ENCODE assay signal across 8 mouse cellular contexts in genomic region chr7:99267897-99268505, GRCm38 (mm10). TPM values are rescaled to one million over a fixed set of nuclear protein-coding genes. Genes with fewer than 3 reads are reported as not detected.
A peak's percentile ranks its signal among the peaks of the same experiment; 100 is the strongest.
DNase-seq lines count a peak whose midpoint lies in the region; ATAC-seq lines count a peak whose summit lies in the region.

No protein-coding gene starts in this region.

- peak; percentile 31; the same call in 1 of the 2 replicates for ATAC-seq in common myeloid progenitor, adult 5-6 weeks (replicated peaks; ENCODE audit: low read depth, poor library complexity, severe bottlenecking)
- peak; percentile 63; the same call in 1 of the 2 replicates for ATAC-seq in stomach, embryonic 15.5 days (ENCODE audit: insufficient read depth, low FRiP score, low read depth)

- H3K4me2 ChIP-seq in stomach, embryonic 15.5 days: peak overlapping the region; percentile 94

- no peak overlapping the region for H3K27ac ChIP-seq in stomach, embryonic 15.5 days

- peaks cover 59% of the 10 kb centered on the region for H3K27me3 ChIP-seq in stomach, embryonic 15.5 days (replicated peaks)

- peak; percentile 80 for DNase-seq in layer of hippocampus, adult 11-12 months (ENCODE audit: low spot score)
- no peak for DNase-seq in layer of hippocampus, adult 9-10 months (ENCODE audit: low spot score)
- DNase-seq in gastrocnemius, adult 8-10 months (ENCODE audit: low spot score in 2 of 2): peak; percentile 26 to 42
- peak; percentile 79 for DNase-seq in induced T-regulatory cell, adult 2 months (ENCODE audit: low read depth)
- peak; percentile 80 to 90 for DNase-seq in left cerebral cortex, postnatal 10 days (ENCODE audit: extremely low spot score in 1 of 2, low spot score in 2 of 2)
- DNase-seq in mesoderm, embryonic 11.5 days (ENCODE audit: low read depth, low spot score): peak; percentile 87

- H3K36me3 ChIP-seq in stomach, embryonic 15.5 days: no peaks in the 10 kb centered on the region

- H3K4me1 ChIP-seq in stomach, embryonic 15.5 days: peaks cover 26% of the 10 kb centered on the region

- under 1% methylated on average over 59 of the region's 59 CpGs for WGBS in stomach, embryonic 15.5 days

- peak overlapping the region; percentile 49 for H3K4me3 ChIP-seq in stomach, embryonic 15.5 days (replicated peaks)

- intact Hi-C loops in left cerebral cortex, postnatal 10 days (cut with DNase I): loop anchor here (5.0 kb wide), 1 partner anchor 99 kb away; no protein-coding TSS in a partner anchor

- H3K9ac ChIP-seq in stomach, embryonic 15.5 days: no peak overlapping the region

- H3K9me3 ChIP-seq in stomach, embryonic 15.5 days: no peaks in the 10 kb centered on the region

RNA-seq across cellular contexts. Expression of gene Map6, which starts 0.8 kb away (rescaled TPM):
- total RNA-seq in common myeloid progenitor, adult 5-6 weeks (2017): not detected in 2 replicates
- 1 to 10 TPM; 1.5 to 2.8 (median 2.1) TPM for total RNA-seq in gastrocnemius, adult 8-10 months (2022)
- total RNA-seq in left cerebral cortex, postnatal 10 days (2021): 100 to 1,000 TPM; 231 to 242 TPM
- 6.3 and 6.7 TPM in 2 replicates for polyA plus RNA-seq in stomach, embryonic 15.5 days (2015; fragmentation: Nextera tagmentation; extraction: Ambion mirVana)

RNA-seq across cellular contexts. Expression of gene Mogat2, which starts 29.6 kb away (rescaled TPM):
- total RNA-seq in common myeloid progenitor, adult 5-6 weeks (2017): 0.46 TPM in 1 of 2 replicates, not detected in the other
- total RNA-seq in gastrocnemius, adult 8-10 months (2022): not detected
- total RNA-seq in left cerebral cortex, postnatal 10 days (2021): under 1 TPM in 1 of 2 experiments, not detected in 1; 0.49 TPM
- 28.1 and 34.5 TPM in 2 replicates for polyA plus RNA-seq in stomach, embryonic 15.5 days (2015; fragmentation: Nextera tagmentation; extraction: Ambion mirVana)

Comparison
In these comparisons a context has a peak if more than half of its experiments do, and no peak if none do; other contexts are left out.
1. RNA of gene Map6, which starts 0.8 kb away (total RNA-seq): 231 to 242 TPM in left cerebral cortex, postnatal 10 days; 1.5 to 2.8 TPM in gastrocnemius, adult 8-10 months and not detected in common myeloid progenitor, adult 5-6 weeks; every median in the first group is over 10 times any median in the second.